In the genomic region with DNA sequence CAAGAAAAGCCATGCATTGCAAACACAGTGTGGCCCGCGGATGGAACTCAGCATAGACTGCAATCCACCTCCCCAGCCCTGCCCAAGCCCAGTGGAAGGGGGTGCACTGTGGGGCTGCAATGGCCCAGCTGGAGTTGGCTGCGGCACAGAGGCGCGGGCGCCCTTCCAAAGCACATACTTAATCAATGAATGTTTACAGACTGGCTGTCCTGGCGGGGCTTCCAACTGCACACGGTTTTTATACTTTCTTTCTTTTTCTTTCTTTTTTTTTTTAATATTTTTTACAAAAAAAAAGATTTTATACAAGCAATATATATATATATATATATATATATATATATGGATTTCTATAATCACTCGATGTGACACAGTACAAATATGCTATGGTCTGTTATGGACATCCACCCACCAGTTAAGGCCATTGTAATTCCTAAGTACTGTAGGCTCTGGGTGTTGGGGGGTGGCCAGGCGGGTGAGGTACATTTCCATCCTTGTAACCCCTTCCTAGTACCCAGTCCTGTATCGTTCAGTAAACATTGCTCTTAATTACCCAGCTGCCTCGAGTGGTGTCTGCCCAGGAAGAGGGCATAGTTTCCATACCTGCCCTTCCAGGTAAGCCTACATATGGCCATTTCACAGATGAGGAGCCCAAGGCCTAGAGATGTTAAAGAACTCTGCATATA, we compare ENCODE assay signal across 8 mouse cellular contexts. TPM values are rescaled to one million over a fixed set of nuclear protein-coding genes. Genes with fewer than 3 reads are reported as not detected.
DNase-seq lines count a peak whose midpoint lies in the region; ATAC-seq and TF ChIP-seq lines count a peak whose summit lies in the region.

No protein-coding gene starts in this region.

- H3K4me2 ChIP-seq in embryonic facial prominence, embryonic 13.5 days = no peak overlapping the region
- no peak overlapping the region for H3K4me2 ChIP-seq in hindbrain, postnatal 0 days (ENCODE audit: low read depth, low read length)

- WGBS in embryonic facial prominence, embryonic 13.5 days = 85% methylated on average over 12 of the region's 12 CpGs
- WGBS in embryonic facial prominence, embryonic 10.5 days = 88% methylated on average over 12 of the region's 12 CpGs
- 48% methylated on average over 12 of the region's 12 CpGs for WGBS in hindbrain, postnatal 0 days

- no peak for DNase-seq in embryonic facial prominence, embryonic 10.5 days (ENCODE audit: low spot score)
- peak; percentile 67 for DNase-seq in ovary, adult 18-20 months (ENCODE audit: low spot score)
- no peak for DNase-seq in ovary, postnatal 10 days (ENCODE audit: low spot score)
- DNase-seq in hindbrain, postnatal 0 days (ENCODE audit: low spot score) = peak; percentile 72
- DNase-seq in lung, postnatal 14 days = peak; percentile 94
- DNase-seq in urinary bladder, postnatal 36 days (ENCODE audit: low spot score in 2 of 2) = peak; percentile 41 to 78
- DNase-seq in retina, embryonic 14.5 days (ENCODE audit: low spot score) = no peak

- H3K4me1 ChIP-seq in embryonic facial prominence, embryonic 13.5 days = peaks cover 29% of the 10 kb centered on the region
- H3K4me1 ChIP-seq in embryonic facial prominence, embryonic 10.5 days = peaks cover 46% of the 10 kb centered on the region
- peaks cover 6% of the 10 kb centered on the region; the same call in 1 of the 2 replicates for H3K4me1 ChIP-seq in hindbrain, postnatal 0 days (ENCODE audit: insufficient read depth, low read length)

- ATAC-seq in embryonic facial prominence, embryonic 13.5 days (ENCODE audit: insufficient number of reproducible peaks, insufficient read depth, low FRiP score, low TSS enrichment, low read depth) = 0 out of 2 replicates have a peak, but pooled peaks have one; percentile 16
- 0 out of 2 replicates have a peak, but pooled peaks have one; percentile 21 for ATAC-seq in hindbrain, postnatal 0 days

- H3K27me3 ChIP-seq in embryonic facial prominence, embryonic 13.5 days = no peaks in the 10 kb centered on the region
- no peaks in the 10 kb centered on the region for H3K27me3 ChIP-seq in embryonic facial prominence, embryonic 10.5 days (replicated peaks; ENCODE audit: low read depth, poor library complexity, severe bottlenecking)
- no peaks in the 10 kb centered on the region for H3K27me3 ChIP-seq in hindbrain, postnatal 0 days (ENCODE audit: insufficient read depth, low read length)

- H3K9me3 ChIP-seq in embryonic facial prominence, embryonic 13.5 days = no peaks in the 10 kb centered on the region
- H3K9me3 ChIP-seq in embryonic facial prominence, embryonic 10.5 days = no peaks in the 10 kb centered on the region
- H3K9me3 ChIP-seq in hindbrain, postnatal 0 days (ENCODE audit: low read length) = no peaks in the 10 kb centered on the region

- H3K9ac ChIP-seq in embryonic facial prominence, embryonic 13.5 days = no peak overlapping the region
- H3K9ac ChIP-seq in hindbrain, postnatal 0 days (replicated peaks; ENCODE audit: low read length) = no peak overlapping the region

- no peak overlapping the region for H3K27ac ChIP-seq in embryonic facial prominence, embryonic 13.5 days
- no peak overlapping the region for H3K27ac ChIP-seq in embryonic facial prominence, embryonic 10.5 days (replicated peaks)
- no peak overlapping the region for H3K27ac ChIP-seq in hindbrain, postnatal 0 days

- no peak overlapping the region for H3K4me3 ChIP-seq in embryonic facial prominence, embryonic 13.5 days
- H3K4me3 ChIP-seq in embryonic facial prominence, embryonic 10.5 days = no peak overlapping the region
- H3K4me3 ChIP-seq in hindbrain, postnatal 0 days (ENCODE audit: low read length) = no peak overlapping the region

- TF ChIP-seq CTCF in hindbrain, postnatal 0 days (IDR thresholded peaks at IDR 0.05; ENCODE audit: low read depth) = no peak

- peaks cover 23% of the 10 kb centered on the region for H3K36me3 ChIP-seq in embryonic facial prominence, embryonic 13.5 days
- peaks cover 7% of the 10 kb centered on the region; the same call in 1 of the 2 replicates for H3K36me3 ChIP-seq in embryonic facial prominence, embryonic 10.5 days (replicated peaks)
- peaks cover 4% of the 10 kb centered on the region; the same call in 1 of the 2 replicates for H3K36me3 ChIP-seq in hindbrain, postnatal 0 days (ENCODE audit: insufficient read depth, low read length)

RNA-seq across cellular contexts. Expression of gene Jdp2, which starts 40.6 kb away (rescaled TPM):
- 0.35 and 0.63 TPM in 2 replicates for polyA plus RNA-seq in embryonic facial prominence, embryonic 13.5 days (2015; fragmentation: Nextera tagmentation; extraction: Ambion mirVana)
- 0.15 and 0.48 TPM in 2 replicates for polyA plus RNA-seq in embryonic facial prominence, embryonic 10.5 days (2016; fragmentation: Nextera tagmentation; extraction: Ambion mirVana)
- total RNA-seq in hindbrain, postnatal 0 days (2014; rRNA removed) = 11.2 and 15.4 TPM in 2 replicates
- 0.68 and 0.89 TPM in 2 replicates for polyA plus RNA-seq in hindbrain, postnatal 0 days (2015; fragmentation: Nextera tagmentation; extraction: Ambion mirVana)

RNA-seq across cellular contexts. Expression of gene Batf, which starts 47.0 kb away (rescaled TPM):
- 5.8 and 7.6 TPM in 2 replicates for polyA plus RNA-seq in embryonic facial prominence, embryonic 13.5 days (2015; fragmentation: Nextera tagmentation; extraction: Ambion mirVana)
- polyA plus RNA-seq in embryonic facial prominence, embryonic 10.5 days (2016; fragmentation: Nextera tagmentation; extraction: Ambion mirVana) = 2.4 and 2.6 TPM in 2 replicates
- 0.54 TPM in 1 of 2 replicates, not detected in the other for total RNA-seq in hindbrain, postnatal 0 days (2014; rRNA removed)
- 1.0 and 1.5 TPM in 2 replicates for polyA plus RNA-seq in hindbrain, postnatal 0 days (2015; fragmentation: Nextera tagmentation; extraction: Ambion mirVana)

Comparison
In these comparisons a context has a peak if more than half of its experiments do, and no peak if none do; other contexts are left out.
1. DNase-seq: peak in ovary, adult 18-20 months (single experiment), hindbrain, postnatal 0 days (single experiment), lung, postnatal 14 days (single experiment) and urinary bladder, postnatal 36 days (2 of 2); none in embryonic facial prominence, embryonic 10.5 days (single experiment), ovary, postnatal 10 days (single experiment) and retina, embryonic 14.5 days (single experiment).